20 mouse cellular contexts compared by ENCODE assay signal in genomic region chr14:32673178-32673577, GRCm38 (mm10). TPM values are rescaled to one million over a fixed set of nuclear protein-coding genes. Genes with fewer than 3 reads are reported as not detected.
DNase-seq lines count a peak whose midpoint lies in the region; ATAC-seq and TF ChIP-seq lines count a peak whose summit lies in the region.
"Had no signal": no experiment of that assay in that cellular context is flagged by ENCODE, and none has a peak within 500 bp of the region (broad histone marks: within the 10 kb centered on the region; RNA-seq: fewer than 3 reads in every experiment).

No protein-coding gene starts in this region.

- no peaks in the 10 kb centered on the region for H3K36me3 ChIP-seq in embryonic facial prominence, embryonic 14.5 days (ENCODE audit: control insufficient read depth, insufficient read depth, low read length)
- H3K36me3 ChIP-seq in embryonic facial prominence, embryonic 10.5 days (replicated peaks), result no peaks in the 10 kb centered on the region
- H3K36me3 ChIP-seq: embryonic facial prominence, embryonic 13.5 days had no signal

- no peak overlapping the region for H3K27ac ChIP-seq in embryonic facial prominence, embryonic 14.5 days (replicated peaks; ENCODE audit: low read depth, low read length)
- no peak overlapping the region for H3K27ac ChIP-seq in embryonic facial prominence, embryonic 10.5 days (replicated peaks)
- peak overlapping the region; percentile 49 for H3K27ac ChIP-seq in gastrocnemius, adult 2 months
- no peak overlapping the region for H3K27ac ChIP-seq in left cerebral cortex, adult 2 months
- H3K27ac ChIP-seq: embryonic facial prominence, embryonic 13.5 days; kidney, postnatal 0 days had no signal

- no peak overlapping the region for H3K4me3 ChIP-seq in embryonic facial prominence, embryonic 14.5 days (ENCODE audit: low read depth, low read length)
- H3K4me3 ChIP-seq in embryonic facial prominence, embryonic 10.5 days, result no peak overlapping the region
- no peak overlapping the region for H3K4me3 ChIP-seq in gastrocnemius, adult 2 months
- H3K4me3 ChIP-seq in left cerebral cortex, adult 2 months, result no peak overlapping the region
- H3K4me3 ChIP-seq: embryonic facial prominence, embryonic 13.5 days; heart, embryonic 12.5 days had no signal

- peak; percentile 11; the same call in 1 of the 2 replicates for TF ChIP-seq CTCF in gastrocnemius, adult 2 months (IDR thresholded peaks at IDR 0.05)
- peak; percentile 10 for TF ChIP-seq CTCF in left cerebral cortex, adult 2 months (IDR thresholded peaks at IDR 0.05)

- intact Hi-C loops in gastrocnemius, adult 2 months (cut with DNase I), result no loop called here
- intact Hi-C loops in left cerebral cortex, adult 2 months (cut with DNase I), result no loop called here

- ATAC-seq in embryonic facial prominence, embryonic 14.5 days (ENCODE audit: low read depth), result peak; percentile 55; the same call in 1 of the 2 replicates

- H3K9me3 ChIP-seq in embryonic facial prominence, embryonic 14.5 days (ENCODE audit: control insufficient read depth, low read length), result no peaks in the 10 kb centered on the region
- H3K9me3 ChIP-seq in embryonic facial prominence, embryonic 10.5 days, result no peaks in the 10 kb centered on the region
- H3K9me3 ChIP-seq: embryonic facial prominence, embryonic 13.5 days; heart, embryonic 12.5 days had no signal

- H3K4me1 ChIP-seq in embryonic facial prominence, embryonic 14.5 days (ENCODE audit: control insufficient read depth, insufficient read depth, low read length), result no peaks in the 10 kb centered on the region
- H3K4me1 ChIP-seq in embryonic facial prominence, embryonic 10.5 days, result no peaks in the 10 kb centered on the region
- H3K4me1 ChIP-seq: embryonic facial prominence, embryonic 13.5 days had no signal

- 51% methylated on average over 3 of the region's 3 CpGs for WGBS in embryonic facial prominence, embryonic 14.5 days
- 65% methylated on average over 3 of the region's 3 CpGs for WGBS in embryonic facial prominence, embryonic 10.5 days

- no peak overlapping the region for H3K9ac ChIP-seq in embryonic facial prominence, embryonic 14.5 days (ENCODE audit: low read depth, low read length)
- H3K9ac ChIP-seq: embryonic facial prominence, embryonic 13.5 days; heart, embryonic 12.5 days had no signal

- H3K27me3 ChIP-seq in embryonic facial prominence, embryonic 14.5 days (replicated peaks; ENCODE audit: control insufficient read depth, insufficient read depth, low read length), result no peaks in the 10 kb centered on the region
- H3K27me3 ChIP-seq in embryonic facial prominence, embryonic 10.5 days (replicated peaks; ENCODE audit: low read depth, poor library complexity, severe bottlenecking), result no peaks in the 10 kb centered on the region
- H3K27me3 ChIP-seq: embryonic facial prominence, embryonic 13.5 days had no signal

- no peak overlapping the region for H3K4me2 ChIP-seq in embryonic facial prominence, embryonic 14.5 days (ENCODE audit: low read depth, low read length)
- H3K4me2 ChIP-seq: embryonic facial prominence, embryonic 13.5 days; heart, embryonic 12.5 days; midbrain, embryonic 11.5 days had no signal

- DNase-seq in embryonic facial prominence, embryonic 14.5 days (ENCODE audit: low spot score), result peak; percentile 70
- DNase-seq in embryonic facial prominence, embryonic 10.5 days (ENCODE audit: low spot score), result no peak
- DNase-seq in gastrocnemius, adult 2 months, result no peak
- no peak for DNase-seq in gastrocnemius, postnatal 25 days
- no peak for DNase-seq in left cerebral cortex, adult 2 months (ENCODE audit: extremely low spot score in 1 of 2, low spot score in 2 of 2)
- DNase-seq in left cerebral cortex, adult 11 months (ENCODE audit: low spot score), result no peak
- peak; percentile 22 for DNase-seq in brain, adult 2 months (ENCODE audit: low read depth, low spot score)
- DNase-seq in cerebellum, postnatal 25 days, result no peak
- DNase-seq: adrenal gland, adult 2 months; cerebellum, adult 9-10 months; gastrocnemius, postnatal 14 days; kidney, adult 18-20 months; layer of hippocampus, postnatal 36 days; lung, adult 2 months; thymus, postnatal 14 days had no signal

RNA-seq across cellular contexts. Expression of gene 3425401B19Rik, which starts 11.9 kb away (rescaled TPM):
- polyA plus RNA-seq in embryonic facial prominence, embryonic 14.5 days (2014; fragmentation: Nextera tagmentation; extraction: Ambion mirVana), result 2.9 and 3.1 TPM in 2 replicates
- 0.18 and 0.61 TPM in 2 replicates for polyA plus RNA-seq in embryonic facial prominence, embryonic 10.5 days (2016; fragmentation: Nextera tagmentation; extraction: Ambion mirVana)
- 100 to 1,000 TPM; 264 to 326 TPM for total RNA-seq in gastrocnemius, adult 2 months (2021)
- total RNA-seq in gastrocnemius, postnatal 25 days (2021), result 100 to 1,000 TPM; 269 to 303 TPM
- total RNA-seq in left cerebral cortex, adult 2 months (2021), result under 1 TPM; 0.07 to 0.20 TPM
- total RNA-seq: adrenal gland, adult 2 months had no signal
- polyA plus RNA-seq: liver, adult 2 months; midbrain, embryonic 11.5 days had no signal

Comparison
In these comparisons a context has a peak if more than half of its experiments do, and no peak if none do; other contexts are left out.
1. DNase-seq: peak in embryonic facial prominence, embryonic 14.5 days (single experiment) and brain, adult 2 months (single experiment); none in embryonic facial prominence, embryonic 10.5 days (single experiment), gastrocnemius, adult 2 months (single experiment), gastrocnemius, postnatal 25 days (single experiment), left cerebral cortex, adult 2 months (0 of 2), left cerebral cortex, adult 11 months (single experiment) and cerebellum, postnatal 25 days (0 of 2).
2. RNA of gene 3425401B19Rik, which starts 11.9 kb away (total RNA-seq): 264 to 326 TPM in gastrocnemius, adult 2 months and 269 to 303 TPM in gastrocnemius, postnatal 25 days; 0.07 to 0.20 TPM in left cerebral cortex, adult 2 months; every median in the first group is over 100 times any median in the second.